ENCODE assay signal across 8 mouse cellular contexts in genomic region chr9:54585839-54586198, GRCm38 (mm10). TPM values are rescaled to one million over a fixed set of nuclear protein-coding genes. Genes with fewer than 3 reads are reported as not detected.
DNase-seq lines count a peak whose midpoint lies in the region; ATAC-seq lines count a peak whose summit lies in the region.

No protein-coding gene starts in this region.

- no peaks in the 10 kb centered on the region for H3K9me3 ChIP-seq in heart, embryonic 13.5 days
- no peaks in the 10 kb centered on the region for H3K9me3 ChIP-seq in hindbrain, embryonic 14.5 days (ENCODE audit: control insufficient read depth, low read length)
- no peaks in the 10 kb centered on the region for H3K9me3 ChIP-seq in midbrain, embryonic 12.5 days

- H3K4me1 ChIP-seq in heart, embryonic 13.5 days, result peaks cover 28% of the 10 kb centered on the region
- peaks cover 16% of the 10 kb centered on the region for H3K4me1 ChIP-seq in hindbrain, embryonic 14.5 days (replicated peaks; ENCODE audit: control insufficient read depth, insufficient read depth, low read length)
- peaks cover 19% of the 10 kb centered on the region for H3K4me1 ChIP-seq in midbrain, embryonic 12.5 days

- no peak overlapping the region for H3K27ac ChIP-seq in heart, embryonic 13.5 days (replicated peaks)
- H3K27ac ChIP-seq in hindbrain, embryonic 14.5 days, result peak overlapping the region; percentile 70; the same call in 1 of the 2 replicates
- H3K27ac ChIP-seq in midbrain, embryonic 12.5 days (replicated peaks), result 0 out of 2 replicates have a peak overlapping the region, but pooled peaks have one; percentile 35

- H3K4me2 ChIP-seq in heart, embryonic 13.5 days, result peak overlapping the region; percentile 72
- peak overlapping the region; percentile 67 for H3K4me2 ChIP-seq in hindbrain, embryonic 14.5 days (replicated peaks)
- peak overlapping the region; percentile 97 for H3K4me2 ChIP-seq in midbrain, embryonic 12.5 days (replicated peaks)

- peak overlapping the region; percentile 75 for H3K9ac ChIP-seq in heart, embryonic 13.5 days
- H3K9ac ChIP-seq in hindbrain, embryonic 14.5 days, result peak overlapping the region; percentile 89
- H3K9ac ChIP-seq in midbrain, embryonic 12.5 days (replicated peaks), result peak overlapping the region; percentile 6; the same call in 1 of the 2 replicates

- no peaks in the 10 kb centered on the region for H3K27me3 ChIP-seq in heart, embryonic 13.5 days (replicated peaks)
- H3K27me3 ChIP-seq in hindbrain, embryonic 14.5 days (ENCODE audit: control insufficient read depth, insufficient read depth, low read length), result no peaks in the 10 kb centered on the region
- no peaks in the 10 kb centered on the region for H3K27me3 ChIP-seq in midbrain, embryonic 12.5 days

- H3K36me3 ChIP-seq in heart, embryonic 13.5 days, result peaks cover 22% of the 10 kb centered on the region
- H3K36me3 ChIP-seq in hindbrain, embryonic 14.5 days (replicated peaks; ENCODE audit: control insufficient read depth, insufficient read depth), result peaks cover 10% of the 10 kb centered on the region
- peaks cover 7% of the 10 kb centered on the region for H3K36me3 ChIP-seq in midbrain, embryonic 12.5 days

- no peak for ATAC-seq in heart, embryonic 13.5 days (ENCODE audit: extremely low read depth, insufficient number of reproducible peaks, low FRiP score, low TSS enrichment)
- peak; percentile 5 for ATAC-seq in activated CD4-positive, CD25-positive, alpha-beta regulatory T cell, adult 4 months
- 0 out of 2 replicates have a peak, but pooled peaks have one; percentile 25 for ATAC-seq in hindbrain, embryonic 14.5 days (ENCODE audit: low FRiP score)
- peak; percentile 39 for ATAC-seq in midbrain, embryonic 12.5 days (ENCODE audit: low FRiP score, low read depth)
- no peak for ATAC-seq in cerebellum, adult (ENCODE audit: insufficient number of reproducible peaks, low FRiP score, low TSS enrichment)

- DNase-seq in heart, adult 11 months, result no peak
- DNase-seq in hindbrain, embryonic 14.5 days (ENCODE audit: low spot score), result no peak
- no peak for DNase-seq in frontal cortex, adult 2 months (ENCODE audit: extremely low spot score in 1 of 2, low spot score in 1 of 2)
- DNase-seq in left cerebral cortex, adult 9 months (ENCODE audit: low spot score in 2 of 2), result no peak

- H3K4me3 ChIP-seq in heart, embryonic 13.5 days, result peak overlapping the region; percentile 83
- peak overlapping the region; percentile 85 for H3K4me3 ChIP-seq in hindbrain, embryonic 14.5 days (replicated peaks; ENCODE audit: low read length)
- H3K4me3 ChIP-seq in midbrain, embryonic 12.5 days, result peak overlapping the region; percentile 76

- WGBS in heart, embryonic 13.5 days, result 30% methylated on average over 5 of the region's 5 CpGs
- 30% methylated on average over 5 of the region's 5 CpGs for WGBS in hindbrain, embryonic 14.5 days
- 32% methylated on average over 5 of the region's 5 CpGs for WGBS in midbrain, embryonic 12.5 days

RNA-seq across cellular contexts. Expression of gene Idh3a, which starts 0.3 kb away (rescaled TPM):
- 376 and 418 TPM in 2 replicates for polyA plus RNA-seq in heart, embryonic 13.5 days (2015; fragmentation: Nextera tagmentation; extraction: Ambion mirVana)
- 100 to 1,000 TPM; 155 to 163 TPM for polyA plus RNA-seq in activated CD4-positive, CD25-positive, alpha-beta regulatory T cell, adult 4 months (2017; shearing (Covaris generic))
- 166 and 198 TPM in 2 replicates for polyA plus RNA-seq in hindbrain, embryonic 14.5 days (2014; fragmentation: Nextera tagmentation; extraction: Ambion mirVana)
- 101 and 102 TPM in 2 replicates for polyA plus RNA-seq in midbrain, embryonic 12.5 days (2016; fragmentation: Nextera tagmentation; extraction: Ambion mirVana)
- 177 and 196 TPM in 2 replicates for polyA plus RNA-seq in frontal cortex, adult 2 months (2012; rRNA removed)

RNA-seq across cellular contexts. Expression of gene Cib2, which starts 25.8 kb away (rescaled TPM):
- polyA plus RNA-seq in heart, embryonic 13.5 days (2015; fragmentation: Nextera tagmentation; extraction: Ambion mirVana), result 5.3 and 5.5 TPM in 2 replicates
- 1 to 10 TPM; 1.1 to 2.1 TPM for polyA plus RNA-seq in activated CD4-positive, CD25-positive, alpha-beta regulatory T cell, adult 4 months (2017; shearing (Covaris generic))
- polyA plus RNA-seq in hindbrain, embryonic 14.5 days (2014; fragmentation: Nextera tagmentation; extraction: Ambion mirVana), result 67.3 and 69.4 TPM in 2 replicates
- polyA plus RNA-seq in midbrain, embryonic 12.5 days (2016; fragmentation: Nextera tagmentation; extraction: Ambion mirVana), result 17.4 and 18.6 TPM in 2 replicates
- 29.3 and 34.6 TPM in 2 replicates for polyA plus RNA-seq in frontal cortex, adult 2 months (2012; rRNA removed)

RNA-seq across cellular contexts. Expression of gene Sh2d7, which starts 47.0 kb away (rescaled TPM):
- not detected in 2 replicates for polyA plus RNA-seq in heart, embryonic 13.5 days (2015; fragmentation: Nextera tagmentation; extraction: Ambion mirVana)
- polyA plus RNA-seq in activated CD4-positive, CD25-positive, alpha-beta regulatory T cell, adult 4 months (2017; shearing (Covaris generic)), result not detected
- polyA plus RNA-seq in hindbrain, embryonic 14.5 days (2014; fragmentation: Nextera tagmentation; extraction: Ambion mirVana), result not detected in 2 replicates
- polyA plus RNA-seq in midbrain, embryonic 12.5 days (2016; fragmentation: Nextera tagmentation; extraction: Ambion mirVana), result 0.13 TPM in 1 of 2 replicates, not detected in the other
- polyA plus RNA-seq in frontal cortex, adult 2 months (2012; rRNA removed), result 0.06 TPM in 1 of 2 replicates, not detected in the other

Comparison
In these comparisons a context has a peak if more than half of its experiments do, and no peak if none do; other contexts are left out.
1. ATAC-seq: peak in activated CD4-positive, CD25-positive, alpha-beta regulatory T cell, adult 4 months (single experiment), hindbrain, embryonic 14.5 days (single experiment) and midbrain, embryonic 12.5 days (single experiment); none in heart, embryonic 13.5 days (single experiment) and cerebellum, adult (single experiment).
2. H3K9ac ChIP-seq: peak in every context shown above with its lines; median percentile 89 in hindbrain, embryonic 14.5 days; 75 in heart, embryonic 13.5 days; 6 in midbrain, embryonic 12.5 days.
3. Peak in every context shown above with its lines, with median percentiles within 50 percentile points of each other: H3K4me2 ChIP-seq and H3K4me3 ChIP-seq.